Mouse (Mus musculus) right cerebral cortex, adult 2 months (tissue): ENCODE results near the gene Trpm8.

Experiments used
- DNase-seq, 2 experiments: peaks; one replicate each; pipeline ENCODE4 v3.0.0; 2021 to 2022; ENCODE audit warnings: low spot score in 2 of 2

Gene Trpm8

DNA sequence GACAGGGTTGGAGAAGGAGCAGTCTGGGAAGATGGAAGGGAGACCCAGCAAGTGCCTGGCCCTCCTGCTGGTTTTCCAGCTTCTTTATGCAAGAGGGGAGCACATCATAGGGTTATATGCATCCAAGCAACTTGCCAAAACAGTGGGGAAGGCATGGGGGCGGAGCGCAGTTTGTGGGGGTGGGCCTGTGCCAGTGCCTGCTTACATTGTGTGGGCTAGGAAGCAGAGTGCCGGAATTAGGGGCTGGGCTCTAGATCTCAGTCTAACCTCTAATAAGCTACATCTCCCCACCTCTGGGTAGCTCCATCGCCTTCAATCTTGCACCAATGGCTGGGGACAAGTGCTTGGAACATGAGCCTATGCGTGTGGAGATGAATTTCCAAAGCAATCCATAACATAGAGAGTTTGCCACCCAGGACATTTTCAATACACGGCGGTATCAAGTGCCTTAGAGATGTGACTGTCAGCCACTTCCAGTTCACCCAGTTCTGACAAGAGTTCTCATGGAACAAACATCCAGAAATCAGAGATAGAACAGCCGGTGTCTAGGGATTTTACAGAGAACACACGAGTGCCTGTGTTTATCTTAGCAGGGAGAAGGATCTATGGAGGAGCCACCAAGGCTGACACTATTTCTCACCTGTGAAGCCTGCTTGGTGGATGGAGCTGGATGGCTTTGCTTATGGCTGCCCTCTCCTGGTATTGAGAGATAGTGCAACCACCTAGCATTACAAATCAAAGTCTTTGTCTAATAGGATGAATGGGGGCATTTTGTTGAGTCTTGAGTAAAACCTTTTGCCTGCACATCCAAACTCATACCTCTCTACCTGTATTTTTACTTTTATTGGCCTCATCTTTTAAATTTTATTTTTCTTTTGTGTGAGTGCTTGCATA is 23.9 kb downstream of the Trpm8 start:
- DNase-seq, result no peak

DNA sequence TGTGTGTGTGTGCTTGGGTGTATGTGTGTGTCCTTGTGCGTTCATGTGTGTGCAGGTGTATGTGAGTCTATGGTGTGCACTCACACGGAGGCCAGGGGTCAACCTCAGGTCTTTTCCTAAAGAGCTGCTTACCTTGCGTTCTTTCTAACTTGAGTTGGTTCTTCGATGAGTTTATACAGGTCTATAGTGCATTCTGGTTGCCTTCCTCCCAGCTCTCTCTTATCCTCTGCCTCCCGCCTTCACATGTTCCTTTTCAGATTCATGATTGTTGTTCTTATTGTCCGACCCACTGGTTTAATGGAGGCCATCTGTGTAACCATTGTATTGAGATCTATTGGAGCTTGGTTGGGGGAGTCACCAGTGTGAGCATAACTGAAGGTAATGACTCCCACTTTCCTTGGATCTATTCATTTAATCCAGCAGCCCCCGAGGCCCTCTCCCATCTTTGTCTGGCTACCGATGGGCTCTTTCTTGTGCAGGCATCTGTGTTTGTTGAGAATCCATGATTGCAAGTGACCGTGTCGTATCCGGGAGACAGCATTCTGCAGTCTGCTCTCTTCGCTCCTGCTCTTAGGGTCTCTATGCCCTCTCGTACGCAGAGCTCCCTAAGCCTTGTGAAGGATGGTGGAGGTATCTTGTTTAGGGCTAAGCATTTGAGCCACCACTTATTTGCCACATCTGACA is 24.7 kb downstream of the Trpm8 start:
- no peak for DNase-seq

- DNase-seq, result no peak
Measured at GRCm38 (mm10) chr1:88303762-88304161, 26.3 kb downstream of the Trpm8 start.

DNA sequence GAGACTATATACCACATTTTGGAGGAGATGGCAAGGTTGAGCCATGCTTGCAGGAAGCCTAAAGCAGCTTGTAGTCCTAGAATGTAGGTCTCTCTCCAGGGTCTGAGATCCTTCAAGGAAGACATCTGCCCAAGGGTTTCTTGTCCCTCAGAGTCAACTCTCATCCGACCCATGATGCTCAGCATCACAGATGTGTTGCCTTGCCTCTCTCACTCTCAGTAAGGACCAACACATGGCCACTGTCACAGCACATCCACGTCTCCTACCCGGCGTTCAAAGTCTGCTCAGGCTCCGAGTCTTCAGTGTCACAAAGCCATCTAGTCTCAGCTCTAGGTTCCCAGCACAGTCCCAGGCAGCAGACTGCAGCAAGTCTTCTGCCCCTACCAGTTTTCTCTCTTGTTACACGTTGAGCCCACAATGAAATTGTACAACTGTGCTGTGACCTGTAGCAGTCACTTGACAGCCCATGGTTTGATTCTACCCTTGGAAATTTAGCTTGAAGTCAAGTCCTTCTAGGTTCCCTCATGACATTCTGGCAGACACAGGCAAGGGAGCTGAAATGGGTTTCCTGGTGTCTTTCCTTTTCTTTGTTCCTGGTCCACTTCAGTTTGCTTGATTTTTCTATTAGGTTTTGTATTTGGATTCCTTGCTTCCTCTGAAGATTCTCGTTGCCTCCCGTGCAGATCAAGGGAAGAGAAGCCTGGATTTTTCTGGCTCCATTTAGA is 27.0 kb downstream of the Trpm8 start:
- no peak for DNase-seq

DNA sequence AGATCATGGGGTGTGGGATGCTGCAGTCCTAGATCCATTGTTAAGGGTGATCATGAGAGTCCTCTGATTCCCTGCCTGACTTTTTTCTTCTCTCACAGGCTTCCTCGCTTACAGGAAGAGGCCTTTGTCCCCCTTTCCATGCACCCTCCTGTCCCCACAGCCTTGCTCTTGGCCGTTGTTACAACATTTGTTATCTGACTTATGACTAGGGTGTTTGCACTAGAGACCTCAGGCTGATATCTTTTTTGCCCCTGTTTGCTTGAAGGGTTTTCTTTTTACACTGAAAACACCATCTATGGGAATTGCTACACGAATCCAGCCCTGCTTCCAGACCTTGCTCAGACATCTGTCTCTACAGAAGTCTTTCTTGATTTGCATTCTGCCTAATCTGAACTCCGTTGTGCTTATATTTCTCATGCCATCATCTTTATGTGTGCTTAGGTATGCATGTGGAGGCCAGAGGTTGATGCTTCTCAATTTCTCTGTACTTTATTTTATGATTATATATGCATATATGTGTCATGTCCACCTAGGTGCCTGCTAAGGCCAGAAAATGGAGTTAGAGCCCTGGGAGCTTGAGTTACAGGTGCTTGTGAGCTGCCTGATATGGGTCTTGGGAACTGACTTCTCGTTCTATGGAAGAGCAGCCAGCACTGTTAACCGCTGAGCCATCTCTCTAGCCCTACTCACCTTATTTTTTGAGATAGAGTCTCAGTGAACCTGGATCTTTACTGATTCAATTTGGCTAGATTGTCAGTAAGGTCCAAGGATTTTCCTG is 27.7 kb downstream of the Trpm8 start:
- DNase-seq, result no peak

DNA sequence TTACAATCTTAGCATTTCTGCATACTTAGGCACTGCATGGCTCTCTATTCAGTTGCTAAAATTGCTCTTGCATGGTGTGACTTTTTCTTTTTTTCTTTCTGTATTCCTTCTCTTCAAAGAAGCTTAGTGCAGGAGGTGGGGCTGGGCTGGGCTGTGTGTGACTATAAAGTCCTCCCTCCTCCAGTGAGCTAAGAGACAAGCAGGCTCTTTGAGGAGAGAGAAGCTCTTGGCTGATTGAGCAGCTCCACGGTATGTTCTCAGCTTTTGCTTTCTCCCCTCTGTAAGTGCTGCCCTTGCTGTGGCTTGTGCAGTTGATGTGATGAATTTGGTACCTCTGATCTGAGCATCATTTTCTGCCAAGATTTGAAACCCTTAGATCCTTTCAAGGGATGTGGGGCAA is 29.1 kb downstream of the Trpm8 start:
- no peak for DNase-seq

DNA sequence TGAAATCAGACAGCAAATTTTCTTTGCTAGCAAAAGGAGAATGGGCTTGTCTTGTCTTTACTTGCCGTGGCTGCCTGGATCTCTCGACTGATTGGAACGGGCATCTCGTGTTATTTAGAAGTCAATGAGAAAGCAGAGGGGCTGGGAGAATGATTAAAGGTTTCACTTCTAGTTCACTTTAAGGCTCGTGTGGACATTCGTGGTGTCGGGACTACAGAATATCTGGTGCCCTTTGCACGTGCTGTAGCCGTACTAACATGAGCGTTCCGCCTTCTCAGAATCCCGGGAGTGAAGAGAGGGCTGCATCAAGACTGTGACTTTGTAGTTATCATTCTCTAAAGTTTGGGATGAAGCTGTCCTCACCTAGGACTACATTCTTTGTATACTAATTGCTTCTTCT is 29.7 kb downstream of the Trpm8 start:
- DNase-seq, result no peak

- no peak for DNase-seq
Measured at GRCm38 (mm10) chr1:88309020-88309419, 31.6 kb downstream of the Trpm8 start.

- no peak for DNase-seq
Measured at GRCm38 (mm10) chr1:88309905-88310304, 32.4 kb downstream of the Trpm8 start.

GRCm38 (mm10) chr1:88310349-88310748 is 32.9 kb downstream of the Trpm8 start:
- DNase-seq, result no peak

DNA sequence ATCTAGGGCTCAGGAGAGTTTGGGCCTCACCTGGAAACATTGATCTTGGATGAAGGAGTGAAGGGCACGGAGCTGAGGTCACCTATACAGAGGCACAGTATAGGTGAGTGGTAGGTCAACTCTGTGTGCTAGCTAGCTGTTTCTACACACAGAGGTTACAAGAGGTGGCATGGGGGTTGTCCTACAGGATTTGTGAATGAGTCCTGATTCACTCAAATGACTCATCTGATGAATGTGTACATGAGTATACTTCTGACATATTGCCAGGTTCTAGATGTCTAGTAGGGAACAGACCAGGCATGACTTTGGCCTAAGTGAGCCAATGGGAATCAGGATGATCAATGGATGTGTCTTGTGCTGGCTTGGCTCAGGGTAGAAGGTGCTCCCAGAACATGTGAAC is 39.8 kb downstream of the Trpm8 start:
- DNase-seq, result no peak

- peak; percentile 51 to 76 for DNase-seq
Measured at GRCm38 (mm10) chr1:88318531-88319060, 41.1 kb downstream of the Trpm8 start.

DNA sequence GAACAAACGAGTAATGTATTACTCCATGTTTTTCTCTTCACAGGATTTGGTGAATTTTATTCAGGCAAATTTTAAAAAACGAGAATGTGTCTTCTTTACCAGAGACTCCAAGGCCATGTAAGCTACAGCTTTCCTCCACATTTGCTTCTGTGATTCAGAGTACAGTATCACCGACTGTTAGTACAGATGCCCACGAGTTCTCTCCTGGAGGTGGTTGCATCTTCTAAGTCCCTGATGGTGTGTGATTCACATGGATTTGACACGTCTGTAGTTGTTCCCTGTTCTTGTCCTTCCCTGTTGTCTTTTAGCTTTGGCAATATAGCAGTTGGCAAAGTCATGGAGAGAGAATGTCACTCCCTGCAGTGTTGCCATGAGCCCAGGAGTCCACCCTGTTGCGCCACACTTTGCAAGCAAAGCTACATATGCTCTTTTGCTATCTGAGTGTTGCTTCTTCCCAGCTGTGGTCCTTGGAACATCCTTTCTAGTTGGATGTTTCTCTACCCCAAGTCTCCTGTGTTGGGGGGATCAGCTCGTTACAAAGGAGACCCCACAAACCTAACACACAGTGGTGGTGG is 43.4 kb downstream of the Trpm8 start:
- peak in 1 of 2 experiments; percentile 22 for DNase-seq

GRCm38 (mm10) chr1:88322146-88322545 is 44.7 kb downstream of the Trpm8 start:
- DNase-seq, result no peak

DNA sequence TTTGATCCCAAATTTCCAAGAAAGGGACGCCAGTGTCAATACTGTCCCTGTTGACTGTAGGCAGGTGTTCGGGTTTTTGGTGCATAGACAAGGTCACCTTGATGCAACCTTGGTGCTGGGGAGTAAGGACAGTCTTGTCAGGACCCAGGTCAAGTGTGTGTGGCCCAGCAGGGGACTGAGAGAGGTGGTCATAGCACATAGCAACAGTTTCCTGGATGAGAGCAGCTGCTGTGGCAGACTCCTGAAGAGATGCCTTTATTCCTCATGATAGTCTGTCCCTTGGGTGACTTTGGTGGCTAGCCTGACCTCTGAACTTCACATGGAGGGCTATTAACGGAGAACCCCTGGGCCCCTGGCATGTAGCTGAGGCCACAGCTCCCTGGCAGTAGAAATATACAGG is 45.6 kb downstream of the Trpm8 start:
- DNase-seq, result no peak

DNA sequence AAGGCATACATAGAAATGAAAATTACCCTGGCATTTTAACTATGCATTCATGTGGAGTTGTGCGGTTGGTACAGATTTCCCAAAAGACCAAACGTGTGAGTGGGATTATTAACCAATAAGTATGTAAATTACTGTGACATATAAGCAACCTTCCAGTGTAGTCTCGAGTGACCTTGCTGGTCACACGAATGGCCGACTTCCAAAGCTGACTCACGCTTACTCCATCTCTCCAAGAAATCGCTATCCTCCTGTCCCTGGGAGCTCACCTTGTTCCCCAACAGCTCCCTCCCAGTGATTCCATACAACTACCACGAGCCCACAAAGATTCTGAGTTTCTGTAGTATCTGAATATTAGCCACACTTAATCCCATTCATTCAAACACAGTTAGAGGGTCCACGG is 62.0 kb downstream of the Trpm8 start:
- DNase-seq, result no peak

DNA sequence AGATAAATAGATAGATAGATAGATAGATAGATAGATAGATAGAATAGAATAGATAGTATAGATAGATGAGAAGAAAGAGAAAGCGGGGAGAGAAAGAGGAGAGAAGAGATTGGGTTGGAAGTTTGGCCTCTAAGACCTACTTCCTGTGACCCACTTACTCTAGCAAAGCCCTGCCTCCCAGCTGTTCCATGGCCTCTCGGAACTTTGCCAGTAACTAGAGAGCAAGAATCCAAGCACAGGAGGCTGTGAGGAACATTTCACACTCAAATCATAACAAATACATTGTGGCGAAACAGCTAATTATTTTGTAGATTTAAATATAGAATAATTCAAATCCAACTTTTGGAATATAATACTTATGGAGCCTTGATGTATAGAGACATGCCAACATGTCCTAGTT is 65.2 kb downstream of the Trpm8 start:
- DNase-seq, result no peak

- DNase-seq, result peak; percentile 11 to 25
Measured at GRCm38 (mm10) chr1:88345580-88345979, 68.1 kb downstream of the Trpm8 start.

GRCm38 (mm10) chr1:88348496-88349005 is 71.1 kb downstream of the Trpm8 start:
- no peak for DNase-seq

- no peak for DNase-seq
Measured at GRCm38 (mm10) chr1:88350761-88351160, 73.3 kb downstream of the Trpm8 start.

DNA sequence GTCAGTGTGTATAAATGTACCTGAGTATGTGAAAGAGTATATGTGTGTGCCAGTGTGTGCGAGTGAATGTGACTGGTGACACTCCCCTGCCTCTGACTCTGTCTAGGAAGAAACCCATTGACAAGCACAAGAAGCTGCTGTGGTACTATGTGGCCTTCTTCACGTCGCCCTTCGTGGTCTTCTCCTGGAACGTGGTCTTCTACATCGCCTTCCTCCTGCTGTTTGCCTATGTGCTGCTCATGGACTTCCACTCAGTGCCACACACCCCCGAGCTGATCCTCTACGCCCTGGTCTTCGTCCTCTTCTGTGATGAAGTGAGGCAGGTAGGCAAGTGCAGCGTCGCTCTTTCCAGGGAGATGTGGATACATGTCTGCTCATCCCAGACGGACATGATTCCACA is 77.6 kb downstream of the Trpm8 start:
- DNase-seq, result no peak
